8 mouse cellular contexts compared by ENCODE assay signal in the genomic region with DNA sequence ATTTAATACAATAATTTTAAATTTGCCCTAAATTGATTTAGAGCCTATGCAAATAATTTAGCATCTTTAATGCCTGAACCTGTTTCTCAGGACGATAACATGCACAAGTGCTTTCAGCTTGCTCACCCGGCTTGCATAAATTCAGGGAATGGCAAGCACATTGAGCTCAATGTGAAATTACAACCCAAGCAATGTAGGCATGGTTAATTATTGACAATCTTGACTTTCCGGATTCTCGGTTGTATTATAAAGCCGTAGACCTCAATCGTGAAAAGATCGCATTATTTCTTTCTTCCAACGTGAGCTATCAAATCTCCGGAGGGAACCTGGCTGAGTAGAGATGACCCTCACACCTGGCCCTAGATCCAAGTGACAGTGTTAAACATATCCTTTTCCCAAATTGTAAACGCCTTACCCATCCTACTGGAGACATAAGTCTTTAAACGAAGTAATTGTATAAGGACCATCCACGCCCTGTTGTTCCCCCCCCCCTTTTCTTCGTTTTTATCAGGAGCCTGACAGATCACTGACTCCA. TPM values are rescaled to one million over a fixed set of nuclear protein-coding genes. Genes with fewer than 3 reads are reported as not detected.
DNase-seq lines count a peak whose midpoint lies in the region; ATAC-seq and TF ChIP-seq lines count a peak whose summit lies in the region.

No protein-coding gene starts in this region.

- no peaks in the 10 kb centered on the region for H3K9me3 ChIP-seq in forebrain, embryonic 16.5 days (ENCODE audit: control insufficient read depth, low read length)
- H3K9me3 ChIP-seq in limb, embryonic 10.5 days (replicated peaks) = no peaks in the 10 kb centered on the region
- no peaks in the 10 kb centered on the region for H3K9me3 ChIP-seq in neural tube, embryonic 11.5 days (ENCODE audit: control insufficient read depth, low read length)

- H3K4me3 ChIP-seq in liver, adult 2 months (ENCODE audit: insufficient read depth, low read depth, low read length) = peak overlapping the region; percentile 85
- H3K4me3 ChIP-seq in forebrain, embryonic 16.5 days (replicated peaks; ENCODE audit: low read length) = peak overlapping the region; percentile 97
- peak overlapping the region; percentile 96 for H3K4me3 ChIP-seq in limb, embryonic 10.5 days
- peak overlapping the region; percentile 82 for H3K4me3 ChIP-seq in neural tube, embryonic 11.5 days (ENCODE audit: low read depth, low read length)

- 8% methylated on average over 13 of the region's 13 CpGs for WGBS in liver, adult 2 months
- 8% methylated on average over 13 of the region's 13 CpGs for WGBS in forebrain, embryonic 16.5 days
- 19% methylated on average over 13 of the region's 13 CpGs for WGBS in limb, embryonic 10.5 days
- 9% methylated on average over 13 of the region's 13 CpGs for WGBS in neural tube, embryonic 11.5 days

- peak overlapping the region; percentile 90 for H3K27ac ChIP-seq in liver, adult 2 months (replicated peaks; ENCODE audit: insufficient read depth, low read depth, low read length)
- H3K27ac ChIP-seq in forebrain, embryonic 16.5 days (ENCODE audit: low read length) = peak overlapping the region; percentile 66
- H3K27ac ChIP-seq in limb, embryonic 10.5 days = peak overlapping the region; percentile 94
- peak overlapping the region; percentile 85 for H3K27ac ChIP-seq in neural tube, embryonic 11.5 days (ENCODE audit: low read depth, low read length)

- DNase-seq in liver, adult 2 months (ENCODE audit: extremely low read depth, low read depth, low spot score) = peak; percentile 82
- no peak for DNase-seq in liver
- no peak for DNase-seq in limb, embryonic 10.5 days (ENCODE audit: low spot score)
- no peak for DNase-seq in neural tube, embryonic 11.5 days (ENCODE audit: low spot score)
- DNase-seq in gastrocnemius, postnatal 25 days = no peak
- DNase-seq in natural killer cell, adult 2 months (ENCODE audit: low spot score in 2 of 2) = no peak

- H3K36me3 ChIP-seq in liver, adult 2 months (ENCODE audit: control insufficient read depth, insufficient read depth, low read length) = no peaks in the 10 kb centered on the region
- H3K36me3 ChIP-seq in forebrain, embryonic 16.5 days (ENCODE audit: control insufficient read depth, insufficient read depth) = no peaks in the 10 kb centered on the region
- H3K36me3 ChIP-seq in limb, embryonic 10.5 days = peaks cover 13% of the 10 kb centered on the region
- no peaks in the 10 kb centered on the region; the same call in 1 of the 2 replicates for H3K36me3 ChIP-seq in neural tube, embryonic 11.5 days (ENCODE audit: control insufficient read depth, insufficient read depth, low read length)

- peak overlapping the region; percentile 84 for H3K4me2 ChIP-seq in forebrain, embryonic 16.5 days (ENCODE audit: low read length)
- H3K4me2 ChIP-seq in neural tube, embryonic 11.5 days (ENCODE audit: low read depth) = peak overlapping the region; percentile 59

- no peak for TF ChIP-seq CTCF in liver, adult 2 months (IDR thresholded peaks at IDR 0.05; ENCODE audit: low read depth, low read length)

- H3K9ac ChIP-seq in liver, adult 2 months (ENCODE audit: low read depth, low read length) = peak overlapping the region; percentile 96
- peak overlapping the region; percentile 89 for H3K9ac ChIP-seq in forebrain, embryonic 16.5 days (replicated peaks; ENCODE audit: low read depth, low read length)
- peak overlapping the region; percentile 89 for H3K9ac ChIP-seq in neural tube, embryonic 11.5 days (ENCODE audit: low read length)

- TF ChIP-seq POLR2A in liver, adult 2 months (IDR thresholded peaks at IDR 0.05; ENCODE audit: extremely low read depth, insufficient read depth, low read length) = no peak

- peaks cover 3% of the 10 kb centered on the region; the same call in 1 of the 2 replicates for H3K4me1 ChIP-seq in liver, adult 2 months (ENCODE audit: control insufficient read depth, insufficient read depth, low read length)
- peaks cover 15% of the 10 kb centered on the region for H3K4me1 ChIP-seq in forebrain, embryonic 16.5 days (replicated peaks; ENCODE audit: control insufficient read depth, insufficient read depth, low read length)
- peaks cover 15% of the 10 kb centered on the region for H3K4me1 ChIP-seq in limb, embryonic 10.5 days
- no peaks in the 10 kb centered on the region for H3K4me1 ChIP-seq in neural tube, embryonic 11.5 days (ENCODE audit: control insufficient read depth, insufficient read depth, low read length)

- peaks cover 3% of the 10 kb centered on the region for H3K79me2 ChIP-seq in liver, adult 2 months (ENCODE audit: control insufficient read depth, insufficient read depth, low read length)

- no peaks in the 10 kb centered on the region for H3K27me3 ChIP-seq in liver, adult 2 months (ENCODE audit: control insufficient read depth, insufficient read depth, low read length)
- H3K27me3 ChIP-seq in forebrain, embryonic 16.5 days (replicated peaks; ENCODE audit: control insufficient read depth, insufficient read depth, low read length) = no peaks in the 10 kb centered on the region
- H3K27me3 ChIP-seq in limb, embryonic 10.5 days (ENCODE audit: low read depth, poor library complexity, severe bottlenecking) = peaks cover 13% of the 10 kb centered on the region; the same call in 1 of the 2 replicates
- no peaks in the 10 kb centered on the region for H3K27me3 ChIP-seq in neural tube, embryonic 11.5 days (ENCODE audit: control insufficient read depth, insufficient read depth, low read length)

- no peak for ATAC-seq in forebrain, embryonic 16.5 days
- 0 out of 2 replicates have a peak, but pooled peaks have one; percentile 0 for ATAC-seq in neural tube, embryonic 11.5 days (ENCODE audit: insufficient read depth, low FRiP score, low TSS enrichment)
- no peak; the same call in 1 of the 2 replicates for ATAC-seq in frontal cortex, adult (ENCODE audit: low TSS enrichment)

RNA-seq across cellular contexts. Expression of gene Fam20b, which starts 1.1 kb away (rescaled TPM):
- 11.2 and 11.4 TPM in 2 replicates for total RNA-seq in liver, adult 2 months (2014; rRNA removed)
- 6.8 and 8.0 TPM in 2 replicates for polyA plus RNA-seq in liver, adult 2 months (2012; rRNA removed)
- polyA plus RNA-seq in forebrain, embryonic 16.5 days (2015; fragmentation: Nextera tagmentation; extraction: Ambion mirVana) = 27.2 and 27.6 TPM in 2 replicates
- polyA plus RNA-seq in limb, embryonic 10.5 days (2016; fragmentation: Nextera tagmentation; extraction: Ambion mirVana) = 18.3 and 19.9 TPM in 2 replicates
- polyA plus RNA-seq in neural tube, embryonic 11.5 days (2014; fragmentation: Nextera tagmentation; extraction: Ambion mirVana) = 25.7 and 29.7 TPM in 2 replicates
- 10 to 100 TPM; 29.0 to 30.2 TPM for total RNA-seq in gastrocnemius, postnatal 25 days (2021)

RNA-seq across cellular contexts. Expression of gene Tor3a, which starts 43.7 kb away (rescaled TPM):
- total RNA-seq in liver, adult 2 months (2014; rRNA removed) = 3.9 and 4.6 TPM in 2 replicates
- polyA plus RNA-seq in liver, adult 2 months (2012; rRNA removed) = 4.4 and 9.3 TPM in 2 replicates
- 4.4 TPM in 2 replicates for polyA plus RNA-seq in forebrain, embryonic 16.5 days (2015; fragmentation: Nextera tagmentation; extraction: Ambion mirVana)
- polyA plus RNA-seq in limb, embryonic 10.5 days (2016; fragmentation: Nextera tagmentation; extraction: Ambion mirVana) = 5.9 and 6.9 TPM in 2 replicates
- polyA plus RNA-seq in neural tube, embryonic 11.5 days (2014; fragmentation: Nextera tagmentation; extraction: Ambion mirVana) = 3.0 and 4.0 TPM in 2 replicates
- 1 to 10 TPM; 4.3 to 6.7 TPM for total RNA-seq in gastrocnemius, postnatal 25 days (2021)
